Mouse (Mus musculus): Measurements from ENCODE around the gene Serpina10. TPM values are rescaled to one million over a fixed set of nuclear protein-coding genes. Genes with fewer than 3 reads are reported as not detected.
"Not testable (repeated sequence)": the region's sequence is repeated elsewhere in the genome, so short reads cannot be mapped to it uniquely, and the experiment has no call there.

The Serpina10 gene
- total RNA-seq (2021) = not detected

- intact Hi-C loops (cut with DNase I) = no loop called here
- no peak for DNase-seq
Observed at GRCm38 (mm10) chr12:103631203-103631612, at the start of gene Serpina10. TSS of gene Serpina10 (minus strand) at chr12:103631444.

- DNase-seq; intact Hi-C loops (cut with DNase I): not testable (repeated sequence)
Observed at GRCm38 (mm10) chr12:103679853-103680252, 48.6 kb upstream of the Serpina10 start.

- no peak for DNase-seq
- intact Hi-C loops (cut with DNase I) = no loop called here
Observed at GRCm38 (mm10) chr12:103676039-103676438, 44.8 kb upstream of the Serpina10 start, which contains the start of gene Serpina16. TSS of gene Serpina16 (minus strand) at chr12:103676139.

GRCm38 (mm10) chr12:103673179-103673578 is 41.9 kb upstream of the Serpina10 start:
- no peak for DNase-seq
- intact Hi-C loops (cut with DNase I) = no loop called here

DNA sequence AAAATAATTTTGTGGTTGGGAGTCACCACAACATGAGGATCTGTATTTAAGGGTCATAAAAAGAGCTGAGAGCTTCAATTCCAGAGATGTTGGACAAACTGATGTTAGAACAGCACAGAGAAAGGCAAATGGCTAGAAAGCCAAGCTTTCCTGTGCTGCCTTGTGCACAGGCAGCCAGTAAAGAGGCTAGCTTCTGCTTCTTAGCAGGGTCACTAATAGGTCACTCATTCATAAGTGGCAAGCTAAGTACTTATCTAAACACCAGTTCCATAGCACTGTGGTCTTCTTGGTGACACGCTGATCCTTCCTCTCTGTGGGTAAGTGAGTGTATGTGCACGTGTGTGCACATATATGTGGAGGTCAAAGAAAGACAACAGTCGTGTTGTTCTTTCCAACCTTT is 40.2 kb upstream of the Serpina10 start:
- intact Hi-C loops (cut with DNase I) = no loop called here
- DNase-seq = no peak

DNA sequence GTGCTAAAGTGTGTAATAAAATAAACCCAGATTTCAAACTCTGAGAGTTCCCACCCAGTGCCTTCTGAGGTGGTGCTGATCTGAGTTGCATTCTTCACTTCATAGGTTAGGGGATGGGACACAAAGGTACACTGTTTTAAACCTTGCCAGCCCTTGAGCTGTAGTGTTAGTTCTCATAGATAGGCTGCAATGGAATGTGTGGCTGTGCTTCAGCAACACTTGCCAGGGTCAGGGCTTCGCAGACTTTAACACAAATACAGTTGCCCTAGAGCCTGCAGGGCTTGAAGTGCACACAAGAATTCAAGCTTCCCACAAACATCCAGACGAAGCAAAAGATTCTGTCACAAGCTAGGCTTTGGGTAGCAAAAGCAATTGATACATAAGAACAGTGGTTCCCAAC is 39.7 kb upstream of the Serpina10 start:
- intact Hi-C loops (cut with DNase I) = no loop called here

GRCm38 (mm10) chr12:103670344-103670743 is 39.1 kb upstream of the Serpina10 start:
- intact Hi-C loops (cut with DNase I) = no loop called here
- peak; percentile 73 for DNase-seq

More for the DNA sequence above, 39.7 kb upstream of the Serpina10 start:
- no peak for DNase-seq

DNA sequence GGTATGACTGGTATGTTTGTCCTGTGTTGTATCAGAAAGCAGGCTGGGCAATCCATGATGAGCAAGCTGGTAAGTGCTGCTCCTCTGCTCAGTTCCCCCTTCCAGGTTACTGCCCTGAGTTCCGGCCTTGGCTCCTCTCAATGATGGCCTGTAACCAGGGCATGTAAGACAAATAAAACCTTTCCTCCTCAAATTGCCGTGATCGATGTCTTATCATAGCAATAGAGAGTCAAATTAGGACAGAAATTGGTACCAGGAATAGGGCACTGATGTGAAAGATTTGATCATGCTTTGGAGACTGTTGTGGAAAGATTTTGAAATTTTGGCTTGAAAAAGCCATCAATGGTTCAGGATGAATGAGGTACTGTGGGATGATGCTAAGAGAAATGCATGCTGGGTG is 34.0 kb upstream of the Serpina10 start:
- intact Hi-C loops (cut with DNase I) = no loop called here
- DNase-seq = no peak

DNA sequence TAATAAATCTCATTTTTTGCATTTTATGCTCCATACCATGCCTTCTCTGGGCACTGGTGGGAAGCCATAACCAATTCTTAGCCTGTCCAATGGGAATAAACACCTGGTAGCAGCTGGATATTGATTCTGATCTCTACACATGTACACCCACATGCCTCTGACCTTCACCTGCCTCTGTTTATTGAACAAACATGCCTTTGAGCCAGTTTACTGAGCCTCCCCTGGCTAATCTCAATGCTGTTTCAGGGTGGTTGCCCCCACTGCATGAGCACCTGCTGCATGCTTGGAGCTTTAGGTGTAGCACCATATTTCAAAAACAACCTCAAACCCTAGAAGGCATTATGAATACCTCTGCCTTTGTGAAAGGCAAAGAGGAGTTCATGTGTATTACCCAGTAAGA is 30.8 kb upstream of the Serpina10 start:
- DNase-seq; intact Hi-C loops (cut with DNase I): not testable (repeated sequence)

GRCm38 (mm10) chr12:103660076-103660475 is 28.8 kb upstream of the Serpina10 start:
- intact Hi-C loops (cut with DNase I) = no loop called here
- DNase-seq = no peak

DNA sequence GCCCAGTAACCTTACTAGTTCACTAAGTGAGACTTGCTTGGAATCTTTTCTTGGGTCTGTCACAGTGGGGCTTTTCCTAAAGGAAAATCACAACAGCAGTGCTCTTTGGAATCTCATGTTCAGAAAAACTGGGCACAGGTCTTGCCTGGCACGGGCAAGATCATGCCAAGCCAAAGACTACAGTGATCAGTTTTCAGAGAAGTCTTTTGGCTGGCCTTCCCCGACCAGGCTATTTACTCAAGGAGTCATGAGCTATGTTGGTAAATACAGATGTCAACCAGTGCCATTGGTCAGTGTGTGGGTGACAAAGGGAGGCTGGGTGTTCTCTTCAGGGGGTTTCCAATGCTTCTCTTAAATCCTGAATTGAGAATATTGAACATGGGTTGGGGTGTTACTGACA is 27.9 kb upstream of the Serpina10 start:
- no peak for DNase-seq
- intact Hi-C loops (cut with DNase I) = no loop called here

DNA sequence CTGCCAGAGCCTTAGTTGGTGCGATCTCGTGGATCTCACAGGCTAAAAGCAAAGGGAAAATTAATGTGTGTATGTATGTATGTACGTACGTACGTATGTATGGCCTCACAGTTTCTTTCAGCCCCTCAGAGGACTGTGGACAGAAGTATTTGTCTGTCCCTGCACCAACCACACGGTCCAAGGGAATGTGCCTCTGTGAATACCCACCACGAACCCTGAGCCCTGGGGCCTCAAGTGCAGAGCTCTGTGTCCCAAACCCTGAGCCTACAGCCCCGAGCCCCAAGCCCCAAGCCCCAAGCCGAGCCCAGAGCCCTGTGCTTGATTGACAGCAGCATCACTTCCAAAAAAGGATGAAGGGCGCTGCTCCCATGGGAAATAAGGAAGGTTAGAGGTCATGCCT is 26.7 kb upstream of the Serpina10 start:
- intact Hi-C loops (cut with DNase I) = no loop called here
- no peak for DNase-seq

- intact Hi-C loops (cut with DNase I) = no loop called here
- DNase-seq = no peak
Observed at GRCm38 (mm10) chr12:103656848-103657626, 25.8 kb upstream of the Serpina10 start, which contains the start of gene Serpina6. TSS of gene Serpina6 (minus strand) at chr12:103657212.

DNA sequence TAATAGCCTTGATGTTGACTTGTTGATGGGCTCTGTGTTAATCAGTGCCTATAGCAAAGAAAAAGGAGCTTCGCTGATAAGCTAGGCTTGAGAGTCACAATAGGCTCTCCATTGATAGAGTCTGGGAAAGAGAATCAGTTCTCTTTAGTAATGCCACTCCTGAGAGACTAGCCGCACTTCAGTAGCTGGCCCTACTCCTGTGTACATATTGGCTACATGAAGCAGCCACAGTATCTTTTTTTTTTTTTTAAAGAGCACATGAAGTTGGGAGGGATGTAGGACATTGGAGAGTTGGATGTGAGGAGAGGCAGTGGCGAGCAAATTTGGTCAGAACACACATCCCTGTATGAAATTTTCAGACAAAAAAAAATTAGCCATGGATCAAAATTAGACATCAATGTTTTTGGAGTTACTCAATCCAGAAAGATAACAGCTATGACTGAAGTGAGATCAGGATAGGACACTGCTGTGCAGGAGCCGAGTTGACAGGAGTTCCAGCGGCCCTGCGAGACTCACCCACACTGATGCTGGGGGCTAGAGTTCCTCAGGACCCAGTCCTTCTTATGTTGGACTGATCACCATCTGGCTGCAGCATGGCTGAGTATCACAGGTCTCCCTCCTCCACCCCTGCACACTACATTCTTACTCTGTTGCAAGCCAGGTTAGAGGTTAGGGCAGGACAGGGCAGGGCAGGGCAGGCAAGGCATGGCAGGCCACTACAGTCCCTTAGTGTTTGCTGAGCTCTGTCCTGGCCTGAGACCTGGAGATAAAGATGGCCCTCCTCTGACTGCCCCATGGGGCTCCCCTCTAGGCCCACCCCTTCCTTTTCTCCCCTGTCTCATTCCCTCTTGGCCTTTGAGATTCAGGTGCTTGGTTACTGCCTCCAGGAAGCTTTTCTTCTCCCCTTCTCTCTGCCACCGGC is 24.1 kb upstream of the Serpina10 start:
- DNase-seq = no peak
- intact Hi-C loops (cut with DNase I) = no loop called here

GRCm38 (mm10) chr12:103653836-103654235 is 22.6 kb upstream of the Serpina10 start:
- no peak for DNase-seq
- intact Hi-C loops (cut with DNase I) = no loop called here

- no peak for DNase-seq
- intact Hi-C loops (cut with DNase I) = loop anchor here (10.0 kb wide), 2 partner anchors 102 to 132 kb away; no protein-coding TSS in a partner anchor
Observed at GRCm38 (mm10) chr12:103646314-103646713, 15.1 kb upstream of the Serpina10 start.

- DNase-seq = no peak
- intact Hi-C loops (cut with DNase I) = loop anchor here (5.0 to 10.0 kb wide), 3 partner anchors 100 to 217 kb away; partner anchors contain the start of gene Ddx24
Observed at GRCm38 (mm10) chr12:103644601-103645000, 13.4 kb upstream of the Serpina10 start.

DNA sequence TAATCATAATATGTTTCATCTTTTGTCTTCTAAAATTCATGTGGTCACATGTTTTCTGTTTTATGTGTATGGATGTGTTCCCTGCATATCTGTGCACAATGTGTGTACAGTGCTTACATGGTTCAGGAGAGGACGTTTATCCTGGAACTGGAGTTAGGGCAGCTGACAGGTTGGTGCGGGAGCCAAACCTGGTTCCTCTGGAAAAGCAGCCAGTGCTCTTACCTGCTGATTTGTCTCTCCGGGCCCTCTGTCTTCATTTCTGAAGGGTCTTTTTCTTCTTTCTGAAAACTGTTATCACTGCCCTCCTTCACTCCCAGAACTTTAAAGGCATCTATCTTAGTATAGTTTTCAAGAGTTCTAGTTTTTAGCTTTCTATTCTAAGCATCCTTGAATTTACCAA is 12.6 kb upstream of the Serpina10 start:
- intact Hi-C loops (cut with DNase I) = loop anchor here (5.0 to 10.0 kb wide), 3 partner anchors 99 to 217 kb away; partner anchors contain the start of gene Ddx24

DNA sequence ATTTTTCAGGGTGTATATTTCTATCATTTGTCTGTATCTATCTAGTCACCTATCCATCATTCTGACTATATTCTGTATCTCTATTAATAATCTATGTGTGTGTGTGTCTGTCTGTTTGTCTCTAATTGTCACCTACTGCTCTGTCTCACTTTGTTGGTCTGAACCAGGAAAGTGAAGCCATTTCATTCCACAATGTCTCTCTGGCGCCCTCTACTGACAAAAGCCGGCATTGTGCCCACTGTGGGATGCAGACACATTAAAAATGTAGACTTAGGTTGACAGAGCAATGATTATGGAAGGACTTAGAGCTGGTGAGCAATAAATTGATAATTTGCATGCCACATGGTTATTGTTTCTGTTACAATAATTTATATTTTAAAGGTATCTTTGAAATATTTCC is 12.1 kb upstream of the Serpina10 start:
- intact Hi-C loops (cut with DNase I) = loop anchor here (5.0 to 10.0 kb wide), 3 partner anchors 99 to 216 kb away; partner anchors contain the start of gene Ddx24
- DNase-seq = peak; percentile 83

More for the DNA sequence above, 12.6 kb upstream of the Serpina10 start:
- DNase-seq = no peak

DNA sequence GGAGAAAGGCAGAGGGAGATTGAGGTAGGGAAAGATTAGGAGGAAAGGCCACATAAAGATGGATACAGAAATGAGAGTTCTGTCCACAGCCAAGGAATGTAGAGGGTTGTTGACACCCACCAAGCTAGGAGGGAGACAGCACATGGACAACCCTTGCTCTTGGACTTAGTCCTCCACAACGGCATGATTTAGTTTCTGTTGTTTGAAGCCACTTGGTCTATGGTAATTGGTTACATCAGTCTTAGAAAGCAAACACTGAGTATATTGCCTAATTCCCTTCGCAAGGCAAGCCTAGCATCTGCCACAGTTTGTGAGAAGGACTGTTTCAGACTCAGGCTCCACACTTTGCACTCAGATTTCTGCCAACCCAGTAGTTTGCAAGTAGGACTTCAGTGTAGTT is 4.6 kb upstream of the Serpina10 start:
- intact Hi-C loops (cut with DNase I) = no loop called here

DNA sequence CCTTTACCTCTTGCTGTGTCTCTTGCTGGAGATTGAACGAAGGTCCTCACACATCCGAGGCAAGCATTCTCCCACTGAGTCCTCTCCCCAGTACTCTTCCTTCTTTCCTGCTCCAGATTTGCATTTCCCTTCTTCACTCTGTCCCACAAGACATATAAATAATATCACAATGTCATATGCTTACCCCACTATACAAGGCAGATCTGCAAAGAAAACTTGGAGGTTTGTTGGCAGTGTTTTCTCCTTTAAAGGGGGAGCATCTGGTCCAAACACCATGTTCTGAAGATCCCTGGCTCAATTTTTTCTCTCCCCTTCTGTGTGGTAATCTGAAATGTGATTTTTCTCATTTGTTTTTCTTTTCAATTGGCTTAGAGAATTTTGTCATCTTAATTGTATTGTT is 3.2 kb upstream of the Serpina10 start:
- intact Hi-C loops (cut with DNase I) = no loop called here
- no peak for DNase-seq

More for the DNA sequence above, 4.6 kb upstream of the Serpina10 start:
- no peak for DNase-seq

Data from left cerebral cortex, postnatal 4 days (tissue).